Mouse (Mus musculus) heart, embryonic 15.5 days (tissue): ENCODE results near the gene Sap18b. TPM values are rescaled to one million over a fixed set of nuclear protein-coding genes. Genes with fewer than 3 reads are reported as not detected.
"Not testable (repeated sequence)": the region's sequence is repeated elsewhere in the genome, so short reads cannot be mapped to it uniquely, and the experiment has no call there.

Experiments used
- ATAC-seq: fragments of 200-750 bp; cut with Nextera tagmentation; replicated peaks from 2 replicates; pipeline ENCODE4 v1.8.0; 2017; ENCODE audit warnings: low read depth, moderate TSS enrichment; ENCODE audit not compliant: insufficient number of reproducible peaks, insufficient read depth, low FRiP score
- H3K27ac ChIP-seq: fragments of 300-500 bp; sonication (generic); 2 replicates; pipeline ENCODE4 v1.5.1; 2015; ENCODE audit warnings: mild to moderate bottlenecking, inconsistent platforms
- H3K27me3 ChIP-seq: fragments of 300-500 bp; sonication (generic); 2 replicates; pipeline ENCODE4 v1.6.1; 2015; ENCODE audit warnings: inconsistent platforms
- H3K36me3 ChIP-seq: fragments of 300-500 bp; sonication (generic); 2 replicates; pipeline ENCODE4 v1.6.1; 2015; ENCODE audit warnings: mild to moderate bottlenecking, inconsistent platforms
- H3K4me1 ChIP-seq: fragments of 300-500 bp; sonication (generic); replicated peaks from 2 replicates; pipeline ENCODE4 v1.6.1; 2015; ENCODE audit warnings: inconsistent platforms
- H3K4me2 ChIP-seq: fragments of 300-500 bp; sonication (generic); 2 replicates; pipeline ENCODE4 v1.6.1; 2015; ENCODE audit warnings: inconsistent platforms, mild to moderate bottlenecking, moderate library complexity
- H3K4me3 ChIP-seq: fragments of 300-500 bp; sonication (generic); 2 replicates; pipeline ENCODE4 v1.5.1; 2015; ENCODE audit warnings: mild to moderate bottlenecking, inconsistent platforms
- H3K9ac ChIP-seq: fragments of 300-500 bp; sonication (generic); 2 replicates; pipeline ENCODE4 v1.6.1; 2015; ENCODE audit warnings: mild to moderate bottlenecking, inconsistent platforms
- H3K9me3 ChIP-seq: fragments of 300-500 bp; sonication (generic); replicated peaks from 2 replicates; pipeline ENCODE4 v1.6.1; 2016; ENCODE audit warnings: inconsistent platforms
- WGBS: fragments of 180-500 bp; shearing (Covaris S2); methylation state at CpG from one replicate; pipeline ENCODE4 v1.1.7; 2015; ENCODE audit warnings: mixed read lengths; 5-methylcytosine and 5-hydroxymethylcytosine counted together
- polyA plus RNA-seq: library from polyadenylated mRNA; unstranded; fragments of >200 nt; fragmentation: Nextera tagmentation; extraction: Ambion mirVana; gene quantifications from 2 replicates; pipeline ENCODE4 v1.2.1, GENCODE M21; 2015

The Sap18b gene
- 216 and 275 TPM in 2 replicates for polyA plus RNA-seq

- not testable (repeated sequence) for H3K4me2 ChIP-seq, H3K36me3 ChIP-seq, H3K27ac ChIP-seq, H3K9me3 ChIP-seq, H3K9ac ChIP-seq, H3K27me3 ChIP-seq, H3K4me3 ChIP-seq, ATAC-seq
- WGBS = 64% methylated on average over 25 of the region's 25 CpGs
- H3K4me1 ChIP-seq = peaks cover 10% of the 10 kb centered on the region
Observed at GRCm38 (mm10) chr8:95825162-95825561, at the start of gene Sap18b. Sap18b (plus strand) TSS chr8:95825346.

DNA sequence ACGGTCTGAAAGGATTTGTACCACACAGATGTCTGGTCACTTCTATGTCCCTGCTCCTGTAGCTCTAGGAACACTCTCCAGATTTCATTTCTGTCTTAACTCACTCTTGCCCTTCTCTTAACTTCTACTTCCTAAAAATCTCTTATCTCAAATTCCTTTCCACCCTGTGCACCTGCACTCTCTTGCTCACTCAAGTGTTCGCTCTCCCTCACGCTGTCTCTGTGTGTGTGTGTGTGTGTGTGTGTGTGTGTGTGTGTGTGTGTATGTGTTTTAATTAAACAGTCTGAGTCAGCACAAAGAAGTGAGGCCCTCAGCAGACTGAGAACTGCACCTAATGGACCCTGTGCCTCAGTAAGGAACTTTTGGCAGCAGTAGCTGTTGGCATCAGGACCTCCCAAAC is 44.1 kb upstream of the Sap18b start:
- no peak overlapping the region for H3K4me3 ChIP-seq
- WGBS = 48% methylated on average over 3 of the region's 3 CpGs
- no peak overlapping the region for H3K9ac ChIP-seq
- peaks cover 45% of the 10 kb centered on the region for H3K36me3 ChIP-seq
- peaks cover 10% of the 10 kb centered on the region for H3K4me1 ChIP-seq
- no peak overlapping the region for H3K27ac ChIP-seq
- no peaks in the 10 kb centered on the region for H3K9me3 ChIP-seq
- H3K27me3 ChIP-seq = no peaks in the 10 kb centered on the region
- ATAC-seq = no peak
- no peak overlapping the region for H3K4me2 ChIP-seq

DNA sequence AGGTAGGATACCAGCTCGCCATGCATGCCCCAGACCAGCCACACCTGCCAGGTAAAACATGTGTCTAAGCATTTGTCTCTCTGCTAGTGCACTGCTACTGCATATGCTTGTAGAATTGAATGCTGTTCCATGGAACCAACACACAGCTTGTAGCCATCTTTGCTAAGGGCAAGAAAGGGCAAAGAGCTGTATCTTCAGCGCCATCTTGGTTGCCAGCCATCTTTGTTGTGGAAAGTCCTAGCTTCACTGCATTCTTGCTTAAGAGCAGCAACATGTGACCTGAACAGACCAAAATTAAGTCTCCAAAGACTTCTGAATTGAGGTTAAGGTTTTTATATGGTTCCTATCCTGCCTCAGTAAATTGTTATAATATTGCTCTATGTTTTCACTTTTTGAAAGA is 43.4 kb upstream of the Sap18b start:
- no peak overlapping the region for H3K4me3 ChIP-seq
- 98% methylated on average over 2 of the region's 2 CpGs for WGBS
- ATAC-seq = no peak
- peaks cover 10% of the 10 kb centered on the region for H3K4me1 ChIP-seq
- no peak overlapping the region for H3K4me2 ChIP-seq
- no peaks in the 10 kb centered on the region for H3K27me3 ChIP-seq
- peaks cover 52% of the 10 kb centered on the region for H3K36me3 ChIP-seq
- H3K27ac ChIP-seq = no peak overlapping the region
- no peak overlapping the region for H3K9ac ChIP-seq
- no peaks in the 10 kb centered on the region for H3K9me3 ChIP-seq

- Histone ChIP-seq H3K9ac (no peak overlapping the region), H3K36me3 (peaks cover 61% of the 10 kb centered on the region), H3K4me1 (peaks cover 10% of the 10 kb centered on the region), H3K4me2 (no peak overlapping the region), H3K27ac (no peak overlapping the region), H3K4me3 (no peak overlapping the region), H3K27me3 (no peaks in the 10 kb centered on the region), H3K9me3 (no peaks in the 10 kb centered on the region)
- ATAC-seq = no peak
Observed at GRCm38 (mm10) chr8:95782628-95783027, 42.5 kb upstream of the Sap18b start.

DNA sequence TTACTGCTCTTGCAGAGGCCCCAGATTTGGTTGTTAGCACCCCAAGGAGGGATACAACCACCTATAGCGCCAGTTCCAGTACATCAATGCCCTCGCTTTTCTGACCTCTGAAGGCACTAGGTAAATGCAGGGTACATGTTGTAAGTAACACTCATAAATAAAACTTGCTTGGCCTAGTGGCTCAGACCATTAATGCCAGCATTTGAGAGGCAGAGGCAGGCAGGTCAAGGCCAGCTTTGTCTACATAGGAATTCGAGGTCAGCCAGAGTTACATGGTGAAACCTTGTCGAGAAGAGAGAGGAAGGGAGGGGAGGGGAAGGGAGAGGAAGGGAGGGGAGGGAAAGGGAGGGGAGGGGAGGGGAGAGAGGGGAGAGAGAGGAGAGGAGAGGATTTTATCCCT is 39.6 kb upstream of the Sap18b start:
- no peaks in the 10 kb centered on the region for H3K27me3 ChIP-seq
- H3K36me3 ChIP-seq = peaks cover 69% of the 10 kb centered on the region
- H3K4me1 ChIP-seq = peaks cover 10% of the 10 kb centered on the region
- no peak overlapping the region for H3K4me2 ChIP-seq
- ATAC-seq = no peak
- no peak overlapping the region for H3K27ac ChIP-seq
- no peak overlapping the region for H3K9ac ChIP-seq
- WGBS = 77% methylated on average over 4 of the region's 4 CpGs
- no peak overlapping the region for H3K4me3 ChIP-seq
- no peaks in the 10 kb centered on the region for H3K9me3 ChIP-seq

DNA sequence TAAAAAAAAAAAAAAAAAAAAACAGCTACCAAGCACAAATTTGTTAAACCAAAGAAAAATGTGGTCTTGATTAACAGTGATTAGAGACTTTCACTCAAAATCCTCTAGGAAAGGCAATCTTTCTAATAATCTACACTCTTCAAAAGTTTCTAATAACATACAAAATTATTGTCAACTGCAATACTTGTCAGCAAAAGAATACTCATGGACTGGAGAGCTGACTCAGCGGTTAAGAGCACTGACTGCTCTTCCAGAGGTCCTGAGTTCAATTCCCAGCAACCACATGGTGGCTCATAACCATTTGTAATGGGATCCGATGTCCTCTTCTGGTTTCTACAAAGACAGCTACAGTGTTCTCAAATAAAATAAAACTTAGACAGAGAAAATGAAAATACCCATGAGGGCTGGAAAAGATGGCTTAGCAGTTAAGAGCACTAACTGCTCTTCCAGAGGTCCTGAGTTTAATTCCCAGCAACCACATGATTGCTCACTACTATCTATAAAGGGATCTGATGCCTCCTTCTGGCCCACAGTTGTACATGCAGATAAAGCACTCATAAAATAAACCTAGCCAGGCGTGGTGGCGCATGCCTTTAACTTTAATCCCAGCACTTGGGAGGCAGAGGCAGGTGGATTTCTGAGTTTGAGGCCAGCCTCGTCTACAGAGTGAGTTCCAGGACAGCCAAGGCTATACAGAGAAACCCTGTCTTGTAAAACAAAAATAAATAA is 29.6 kb upstream of the Sap18b start:
- not testable (repeated sequence) for H3K36me3 ChIP-seq, H3K9me3 ChIP-seq, H3K4me2 ChIP-seq, H3K4me3 ChIP-seq, H3K27ac ChIP-seq, ATAC-seq, H3K9ac ChIP-seq, H3K27me3 ChIP-seq
- H3K4me1 ChIP-seq = peaks cover 18% of the 10 kb centered on the region
- WGBS = 94% methylated on average over 5 of the region's 5 CpGs

DNA sequence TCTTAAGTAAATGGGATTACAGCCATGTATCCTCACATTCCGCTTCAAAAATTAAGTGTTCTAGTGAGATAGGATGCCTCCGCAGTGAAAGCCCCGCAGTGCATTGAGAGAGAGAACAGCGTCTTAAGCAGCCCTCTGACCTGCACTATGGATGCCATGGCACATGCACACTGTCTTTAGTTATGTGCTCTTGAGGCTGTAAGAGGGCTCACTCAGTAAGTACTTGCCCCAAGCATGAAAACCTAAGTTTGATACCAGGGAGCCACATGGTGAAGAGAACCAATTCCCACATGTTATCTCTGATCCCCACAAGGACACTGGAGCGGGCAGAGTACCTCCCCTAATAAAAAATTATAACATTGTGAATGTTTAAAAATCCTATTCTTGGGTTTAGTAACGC is 26.0 kb upstream of the Sap18b start:
- Histone ChIP-seq H3K4me1 (peaks cover 34% of the 10 kb centered on the region), H3K4me3 (no peak overlapping the region), H3K9me3 (no peaks in the 10 kb centered on the region), H3K36me3 (peaks cover 5% of the 10 kb centered on the region; the same call in 1 of the 2 replicates), H3K4me2 (no peak overlapping the region), H3K9ac (no peak overlapping the region), H3K27ac (0 out of 2 replicates have a peak overlapping the region, but pooled peaks have one; percentile 3), H3K27me3 (no peaks in the 10 kb centered on the region)
- 77% methylated on average over 6 of the region's 6 CpGs for WGBS
- ATAC-seq = no peak

DNA sequence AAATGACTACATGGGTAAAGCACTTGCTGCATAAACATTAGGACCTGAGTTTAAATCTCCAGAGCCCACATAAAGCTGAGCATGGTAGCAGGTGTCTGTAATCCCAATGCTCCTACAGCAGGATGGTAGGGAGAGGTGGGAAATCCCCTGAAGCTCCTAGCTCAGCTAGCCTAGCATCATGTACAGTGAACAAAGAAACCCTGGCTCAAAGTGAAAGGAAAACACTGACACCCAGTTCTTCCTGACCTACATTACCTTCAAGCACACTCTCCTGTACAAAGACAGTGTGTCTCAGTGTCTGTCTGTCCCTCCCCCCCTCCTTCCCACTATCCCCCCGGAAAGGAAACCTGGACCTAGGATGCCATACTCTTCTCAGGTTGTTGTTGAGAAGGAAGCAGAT is 25.3 kb upstream of the Sap18b start:
- Histone ChIP-seq H3K4me2 (no peak overlapping the region), H3K4me3 (no peak overlapping the region), H3K9me3 (no peaks in the 10 kb centered on the region), H3K27ac (peak overlapping the region; percentile 20; the same call in 1 of the 2 replicates), H3K4me1 (peaks cover 42% of the 10 kb centered on the region), H3K9ac (no peak overlapping the region), H3K36me3 (peaks cover 5% of the 10 kb centered on the region), H3K27me3 (no peaks in the 10 kb centered on the region)
- WGBS = 68% methylated on average over 1 of the region's 1 CpGs
- ATAC-seq = no peak

GRCm38 (mm10) chr8:95800353-95800752 is 24.8 kb upstream of the Sap18b start:
- Histone ChIP-seq H3K27ac (no peak overlapping the region), H3K4me3 (no peak overlapping the region), H3K9me3 (no peaks in the 10 kb centered on the region), H3K27me3 (no peaks in the 10 kb centered on the region), H3K4me2 (no peak overlapping the region), H3K36me3 (peaks cover 5% of the 10 kb centered on the region), H3K9ac (no peak overlapping the region), H3K4me1 (peaks cover 46% of the 10 kb centered on the region)
- ATAC-seq = no peak
- 65% methylated on average over 3 of the region's 3 CpGs for WGBS

- H3K4me1 ChIP-seq = peaks cover 56% of the 10 kb centered on the region
- H3K9ac ChIP-seq = no peak overlapping the region
- 72% methylated on average over 1 of the region's 1 CpGs for WGBS
- no peak overlapping the region for H3K27ac ChIP-seq
- H3K9me3 ChIP-seq = no peaks in the 10 kb centered on the region
- no peak for ATAC-seq
- H3K36me3 ChIP-seq = no peaks in the 10 kb centered on the region; the same call in 1 of the 2 replicates
- H3K4me3 ChIP-seq = no peak overlapping the region
- H3K27me3 ChIP-seq = no peaks in the 10 kb centered on the region
- H3K4me2 ChIP-seq = no peak overlapping the region
Observed at GRCm38 (mm10) chr8:95801476-95802064, 23.6 kb upstream of the Sap18b start.

DNA sequence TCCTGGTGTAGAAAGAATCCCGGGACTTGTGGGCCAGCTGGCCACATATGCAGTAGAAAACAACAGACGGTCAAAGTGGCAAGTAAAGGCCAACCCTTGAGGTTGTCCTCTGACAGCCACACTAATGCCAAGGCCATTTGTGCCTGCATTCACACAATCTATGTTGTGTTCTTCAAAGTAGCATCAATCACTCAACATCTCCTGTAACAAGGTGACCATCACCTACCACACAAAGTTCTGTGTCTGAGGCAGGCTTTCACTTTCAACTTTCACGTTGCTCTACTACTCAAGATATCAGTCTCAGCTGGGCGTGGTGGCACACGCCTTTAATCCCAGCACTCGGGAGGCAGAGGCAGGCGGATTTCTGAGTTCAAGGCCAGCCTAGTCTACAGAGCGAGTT is 22.9 kb upstream of the Sap18b start:
- Histone ChIP-seq H3K9ac (no peak overlapping the region), H3K27ac (no peak overlapping the region), H3K4me1 (peaks cover 56% of the 10 kb centered on the region), H3K27me3 (no peaks in the 10 kb centered on the region), H3K4me2 (no peak overlapping the region), H3K9me3 (no peaks in the 10 kb centered on the region), H3K4me3 (no peak overlapping the region), H3K36me3 (no peaks in the 10 kb centered on the region; the same call in 1 of the 2 replicates)
- ATAC-seq = no peak
- WGBS = 75% methylated on average over 8 of the region's 8 CpGs

DNA sequence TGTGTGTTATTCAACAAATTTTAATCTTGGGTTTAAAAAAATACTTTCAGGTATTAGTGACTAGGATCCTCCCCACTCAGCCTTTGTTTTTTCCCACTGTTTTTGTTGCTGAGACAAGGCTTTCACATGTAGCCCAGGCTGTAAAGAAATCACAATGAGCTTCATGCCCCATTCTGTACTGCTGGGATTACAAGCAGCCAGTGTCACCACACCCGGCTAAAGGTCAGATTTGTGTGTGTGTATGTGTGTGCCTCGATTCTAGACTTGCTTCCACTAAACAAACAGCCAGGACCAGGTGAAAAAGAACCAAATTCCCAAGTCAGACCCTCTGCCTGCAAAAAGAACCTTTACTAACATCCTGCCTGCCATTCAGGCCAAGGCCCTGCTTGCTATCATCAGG is 19.7 kb upstream of the Sap18b start:
- Histone ChIP-seq H3K27me3 (no peaks in the 10 kb centered on the region), H3K4me1 (peaks cover 60% of the 10 kb centered on the region), H3K4me2 (peak overlapping the region; percentile 90), H3K36me3 (no peaks in the 10 kb centered on the region; the same call in 1 of the 2 replicates), H3K9ac (peak overlapping the region; percentile 99), H3K9me3 (no peaks in the 10 kb centered on the region), H3K27ac (peak overlapping the region; percentile 98; the same call in 1 of the 2 replicates), H3K4me3 (peak overlapping the region; percentile 97)
- 61% methylated on average over 2 of the region's 2 CpGs for WGBS
- no peak for ATAC-seq
